Mouse (Mus musculus) MEL (cell line): Measurements from ENCODE around the gene Grk2.

Experiments used
- BHLHE40 ChIP-seq: IDR thresholded peaks from 2 replicates; pipeline ENCODE4 v1.6.1; 2012; ENCODE audit warnings: low read depth, mild to moderate bottlenecking, inconsistent platforms, low read length, improper control_type of control experiment, borderline replicate concordance
- KAT2A ChIP-seq: conservative IDR thresholded peaks from 2 replicates; pipeline ENCODE4 v1.6.1; 2012; ENCODE audit warnings: low read depth, low read length, improper control_type of control experiment, inconsistent platforms
- MYC ChIP-seq: IDR thresholded peaks from 2 replicates; pipeline ENCODE4 v1.6.1; 2011; ENCODE audit warnings: low read depth, mild to moderate bottlenecking, low read length, improper control_type of control experiment, moderate library complexity
- NELFE ChIP-seq: IDR thresholded peaks from 2 replicates; pipeline ENCODE4 v1.6.1; 2011; ENCODE audit warnings: low read depth, low read length, improper control_type of control experiment
- POLR2A ChIP-seq, 2 experiments: IDR thresholded peaks; 2 replicates each; pipeline ENCODE4 v1.6.1; 2011 to 2012; ENCODE audit warnings: low read length in 2 of 2, mild to moderate bottlenecking in 2 of 2, control low read depth in 1 of 2, improper control_type of control experiment in 1 of 2, low read depth in 1 of 2, moderate library complexity in 1 of 2; ENCODE audit not compliant: control insufficient read depth in 1 of 2, insufficient read depth in 1 of 2, poor library complexity in 1 of 2
- POLR2AphosphoS2 ChIP-seq: IDR thresholded peaks from 2 replicates; pipeline ENCODE4 v1.6.1; 2011; ENCODE audit warnings: low read length, improper control_type of control experiment
- RCOR1 ChIP-seq: IDR thresholded peaks from 2 replicates; pipeline ENCODE4 v1.6.1; 2012; ENCODE audit warnings: low read depth, mild to moderate bottlenecking, inconsistent platforms, low read length, improper control_type of control experiment
- SMC3 ChIP-seq: IDR thresholded peaks from 2 replicates; pipeline ENCODE4 v1.6.1; 2011; ENCODE audit warnings: low read depth, low read length, improper control_type of control experiment

DNA sequence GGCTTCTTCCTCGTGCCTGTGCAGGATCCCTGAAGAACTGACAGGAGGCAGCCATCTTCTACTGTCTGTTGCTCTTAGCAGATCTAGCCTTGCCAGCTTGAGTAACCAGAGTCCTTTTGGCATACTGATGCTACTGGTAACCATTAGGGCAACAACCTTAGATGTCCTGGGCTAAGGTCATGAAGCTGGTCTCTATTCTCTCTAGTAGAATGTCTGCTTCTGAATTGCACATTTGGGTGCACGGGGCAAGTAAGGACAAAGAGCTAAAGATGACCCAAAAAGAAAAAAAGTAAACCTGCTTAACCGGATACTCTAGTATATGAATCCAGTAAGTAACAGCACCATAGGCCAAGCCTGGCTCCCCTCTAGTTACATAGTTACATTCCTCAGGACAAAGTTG, 20.1 kb upstream of the Grk2 start:
- TF ChIP-seq RCOR1 = no peak
- TF ChIP-seq SMC3 = no peak
- no peak for TF ChIP-seq KAT2A
- no peak for TF ChIP-seq POLR2AphosphoS2
- no peak for TF ChIP-seq MYC
- peak in 1 of 2 experiments; percentile 2; a peak in 1 of 4 replicates for TF ChIP-seq POLR2A (IDR thresholded peaks at IDR 0.05; ENCODE audit: control insufficient read depth in 1 of 2, insufficient read depth in 1 of 2, low read depth in 1 of 2, low read length in 2 of 2, poor library complexity in 1 of 2)
- no peak for TF ChIP-seq BHLHE40
- TF ChIP-seq NELFE = no peak
